Mouse (Mus musculus) CH12.LX (cell line): ENCODE measurements around the gene Pik3r4.

ENCODE experiments used
- CTCF ChIP-seq, 2 experiments: IDR thresholded peaks in 1 of 2; conservative IDR thresholded peaks in 1 of 2; 2 replicates each; pipeline ENCODE4 v1.5.1; 2011 to 2012; ENCODE audit warnings: low read depth in 2 of 2, low read length in 2 of 2, improper control_type of control experiment in 1 of 2, inconsistent platforms in 1 of 2, mild to moderate bottlenecking in 1 of 2, moderate library complexity in 1 of 2
- ETS1 ChIP-seq: conservative IDR thresholded peaks from 2 replicates; pipeline ENCODE4 v1.6.1; 2012; ENCODE audit warnings: low read depth, mild to moderate bottlenecking, inconsistent platforms, low read length, improper control_type of control experiment, moderate library complexity
- JUND ChIP-seq: conservative IDR thresholded peaks from 2 replicates; pipeline ENCODE4 v1.6.1; 2011; ENCODE audit warnings: low read depth, low read length, improper control_type of control experiment
- MAX ChIP-seq: IDR thresholded peaks from 2 replicates; pipeline ENCODE4 v1.6.1; 2011; ENCODE audit warnings: low read length, improper control_type of control experiment
- MAZ ChIP-seq: IDR thresholded peaks from 2 replicates; pipeline ENCODE4 v1.6.1; 2012; ENCODE audit warnings: low read depth, mild to moderate bottlenecking, inconsistent platforms, low read length, improper control_type of control experiment, moderate library complexity
- MYC ChIP-seq: IDR thresholded peaks from 2 replicates; pipeline ENCODE4 v1.6.1; 2011; ENCODE audit warnings: low read depth, mild to moderate bottlenecking, improper control_type of control experiment, low read length
- RCOR1 ChIP-seq: conservative IDR thresholded peaks from 2 replicates; pipeline ENCODE4 v1.6.1; 2012; ENCODE audit warnings: low read depth, mild to moderate bottlenecking, inconsistent platforms, low read length, improper control_type of control experiment
- SMC3 ChIP-seq: IDR thresholded peaks from 2 replicates; pipeline ENCODE4 v1.6.1; 2011; ENCODE audit warnings: low read depth, low read length, improper control_type of control experiment
- USF1 ChIP-seq: IDR thresholded peaks from 2 replicates; pipeline ENCODE4 v1.6.1; 2014; ENCODE audit warnings: low read depth, mild to moderate bottlenecking, inconsistent platforms, low read length, improper control_type of control experiment

GRCm38 (mm10) chr9:105704226-105704932 is 61.6 kb downstream of the Pik3r4 start:
- TF ChIP-seq ETS1 (no peak), CTCF (conservative IDR thresholded peaks at IDR 0.05 in 1 of 2, IDR thresholded peaks at IDR 0.05 in 1 of 2; ENCODE audit: low read depth in 2 of 2, low read length in 2 of 2) (no peak), JUND (no peak), RCOR1 (no peak), MAZ (no peak), MYC (no peak), SMC3 (no peak), MAX (no peak), USF1 (no peak)
